Comparison of ENCODE assay signal across 15 mouse cellular contexts in the genomic region with DNA sequence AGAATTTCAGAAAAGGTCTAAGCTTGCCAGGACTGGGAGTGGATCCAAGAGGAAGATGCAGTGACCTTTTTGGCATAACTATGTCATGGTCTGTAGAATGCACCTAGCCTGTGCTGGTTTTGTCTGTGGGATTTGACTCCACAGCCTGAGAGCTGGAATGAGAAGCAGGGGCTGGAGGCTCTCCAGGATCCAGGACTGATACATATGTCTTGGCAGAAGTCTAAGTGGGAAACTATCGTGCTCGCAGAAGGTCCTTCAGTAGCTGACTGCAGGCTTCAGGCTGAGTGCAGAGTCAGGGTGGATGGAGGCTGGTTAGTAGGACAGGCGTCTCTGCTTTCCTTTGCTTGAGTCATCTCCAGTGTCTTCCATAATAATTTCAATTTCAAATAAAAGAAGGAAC.
DNase-seq lines count a peak whose midpoint lies in the region; ATAC-seq lines count a peak whose summit lies in the region.
"Had no signal": no experiment of that assay in that cellular context is flagged by ENCODE, and none has a peak within 500 bp of the region (broad histone marks: within the 10 kb centered on the region; RNA-seq: fewer than 3 reads in every experiment).

No protein-coding gene starts in this region.

- WGBS in kidney, embryonic 15.5 days = 92% methylated on average over 3 of the region's 3 CpGs
- 94% methylated on average over 3 of the region's 3 CpGs for WGBS in forebrain, embryonic 12.5 days

- no peak overlapping the region for H3K4me2 ChIP-seq in kidney, embryonic 15.5 days
- H3K4me2 ChIP-seq in forebrain, embryonic 12.5 days = no peak overlapping the region
- H3K4me2 ChIP-seq: hindbrain, embryonic 14.5 days; limb, embryonic 12.5 days; neural tube, embryonic 13.5 days had no signal

- DNase-seq in layer of hippocampus, adult 11-12 months (ENCODE audit: low spot score) = peak; percentile 54
- no peak for DNase-seq in layer of hippocampus, adult 9-10 months (ENCODE audit: low spot score)
- peak; percentile 35 to 69 for DNase-seq in layer of hippocampus, adult 18-20 months (ENCODE audit: low spot score in 2 of 2)
- DNase-seq in left cerebral cortex, postnatal 14 days (ENCODE audit: low spot score in 2 of 2) = peak; percentile 55 to 60
- DNase-seq in telencephalon, adult 2 months (ENCODE audit: low read depth, low spot score) = peak; percentile 73
- no peak for DNase-seq in adrenal gland, adult 18-20 months (ENCODE audit: low spot score in 2 of 2)
- DNase-seq: lung, adult 18-20 months; retina, postnatal 1 day had no signal

- no peak for ATAC-seq in kidney, embryonic 15.5 days (replicated peaks; ENCODE audit: low FRiP score)
- no peak for ATAC-seq in forebrain, embryonic 12.5 days (ENCODE audit: low FRiP score)

- no peak overlapping the region for H3K9ac ChIP-seq in kidney, embryonic 15.5 days
- H3K9ac ChIP-seq in forebrain, embryonic 12.5 days = no peak overlapping the region
- H3K9ac ChIP-seq: hindbrain, embryonic 14.5 days; limb, embryonic 12.5 days; neural tube, embryonic 13.5 days had no signal

- no peaks in the 10 kb centered on the region for H3K4me1 ChIP-seq in kidney, embryonic 15.5 days
- no peaks in the 10 kb centered on the region for H3K4me1 ChIP-seq in forebrain, embryonic 12.5 days
- H3K4me1 ChIP-seq: limb, embryonic 12.5 days; neural tube, embryonic 13.5 days had no signal

- no peaks in the 10 kb centered on the region for H3K27me3 ChIP-seq in kidney, embryonic 15.5 days
- no peaks in the 10 kb centered on the region for H3K27me3 ChIP-seq in forebrain, embryonic 12.5 days
- H3K27me3 ChIP-seq: limb, embryonic 12.5 days; neural tube, embryonic 13.5 days had no signal

- no peak overlapping the region for H3K27ac ChIP-seq in kidney, embryonic 15.5 days
- no peak overlapping the region for H3K27ac ChIP-seq in forebrain, embryonic 12.5 days
- H3K27ac ChIP-seq: hindbrain, embryonic 14.5 days; kidney, postnatal 0 days; limb, embryonic 12.5 days; neural tube, embryonic 13.5 days had no signal

- H3K9me3 ChIP-seq in kidney, embryonic 15.5 days (replicated peaks) = no peaks in the 10 kb centered on the region
- H3K9me3 ChIP-seq in forebrain, embryonic 12.5 days = no peaks in the 10 kb centered on the region
- H3K9me3 ChIP-seq: limb, embryonic 12.5 days; neural tube, embryonic 13.5 days had no signal

- no peak overlapping the region for H3K4me3 ChIP-seq in kidney, embryonic 15.5 days (replicated peaks)
- no peak overlapping the region for H3K4me3 ChIP-seq in forebrain, embryonic 12.5 days (replicated peaks)
- H3K4me3 ChIP-seq: erythroblast, embryonic 14.5 days; limb, embryonic 12.5 days; neural tube, embryonic 13.5 days had no signal

- intact Hi-C loops in left cerebral cortex, postnatal 14 days (cut with DNase I) = no loop called here

- no peaks in the 10 kb centered on the region for H3K36me3 ChIP-seq in kidney, embryonic 15.5 days
- H3K36me3 ChIP-seq in forebrain, embryonic 12.5 days (replicated peaks) = no peaks in the 10 kb centered on the region
- H3K36me3 ChIP-seq: limb, embryonic 12.5 days; neural tube, embryonic 13.5 days had no signal

Comparison
In these comparisons a context has a peak if more than half of its experiments do, and no peak if none do; other contexts are left out.
1. DNase-seq: peak in layer of hippocampus, adult 11-12 months (single experiment), layer of hippocampus, adult 18-20 months (2 of 2), left cerebral cortex, postnatal 14 days (2 of 2) and telencephalon, adult 2 months (single experiment); none in layer of hippocampus, adult 9-10 months (single experiment) and adrenal gland, adult 18-20 months (0 of 2).